In genomic region chr5:130635397-130635796, GRCm38 (mm10) we compare ENCODE assay signal across 29 mouse cellular contexts.
"Had no signal": no experiment of that assay in that cellular context is flagged by ENCODE, and none has a peak within 500 bp of the region (broad histone marks: within the 10 kb centered on the region; RNA-seq: fewer than 3 reads in every experiment).

No protein-coding gene starts in this region.

- H3K4me3 ChIP-seq: heart, embryonic 12.5 days; heart, embryonic 13.5 days; heart, embryonic 15.5 days; hindbrain, embryonic 10.5 days; hindbrain, embryonic 12.5 days; hindbrain, embryonic 13.5 days; hindbrain, embryonic 15.5 days; intestine, embryonic 15.5 days; kidney, embryonic 15.5 days; layer of hippocampus, adult 2 months; left cerebral cortex, adult 2 months had no signal

- H3K27ac ChIP-seq: heart, embryonic 13.5 days; heart, embryonic 15.5 days; hindbrain, embryonic 10.5 days; hindbrain, embryonic 12.5 days; hindbrain, embryonic 13.5 days; hindbrain, embryonic 14.5 days; hindbrain, embryonic 15.5 days; hindbrain, postnatal 0 days; intestine, embryonic 15.5 days; kidney, embryonic 15.5 days; kidney, postnatal 0 days; layer of hippocampus, adult 2 months; left cerebral cortex, adult 2 months had no signal

- H3K9ac ChIP-seq: heart, embryonic 12.5 days; heart, embryonic 13.5 days; heart, embryonic 15.5 days; hindbrain, embryonic 12.5 days; hindbrain, embryonic 13.5 days; hindbrain, embryonic 14.5 days; hindbrain, embryonic 15.5 days; intestine, embryonic 15.5 days; kidney, embryonic 15.5 days had no signal

- H3K4me1 ChIP-seq: heart, embryonic 12.5 days; heart, embryonic 13.5 days; heart, embryonic 15.5 days; hindbrain, embryonic 12.5 days; hindbrain, embryonic 13.5 days; hindbrain, embryonic 15.5 days; intestine, embryonic 15.5 days; kidney, embryonic 15.5 days had no signal

- DNase-seq: heart, postnatal 14 days; heart, postnatal 36 days; heart, postnatal 4 days; kidney, adult 11 months; kidney, adult 18-20 months; kidney, adult 2 months; kidney, adult 8-10 months; kidney, adult 9 months; kidney, postnatal 10 days; kidney, postnatal 14 days; kidney, postnatal 25 days; kidney, postnatal 36 days; kidney, postnatal 4 days; layer of hippocampus, adult 9-11 months; layer of hippocampus, postnatal 36 days had no signal

- H3K36me3 ChIP-seq: heart, embryonic 12.5 days; heart, embryonic 13.5 days; heart, embryonic 15.5 days; hindbrain, embryonic 10.5 days; hindbrain, embryonic 12.5 days; hindbrain, embryonic 13.5 days; hindbrain, embryonic 15.5 days; intestine, embryonic 15.5 days; kidney, embryonic 15.5 days had no signal

- H3K9me3 ChIP-seq: heart, embryonic 12.5 days; heart, embryonic 15.5 days; hindbrain, embryonic 10.5 days; hindbrain, embryonic 12.5 days; hindbrain, embryonic 13.5 days; hindbrain, embryonic 15.5 days; intestine, embryonic 15.5 days; kidney, embryonic 15.5 days had no signal
